Mouse (Mus musculus): ENCODE data around the gene Slc43a1.

DNA sequence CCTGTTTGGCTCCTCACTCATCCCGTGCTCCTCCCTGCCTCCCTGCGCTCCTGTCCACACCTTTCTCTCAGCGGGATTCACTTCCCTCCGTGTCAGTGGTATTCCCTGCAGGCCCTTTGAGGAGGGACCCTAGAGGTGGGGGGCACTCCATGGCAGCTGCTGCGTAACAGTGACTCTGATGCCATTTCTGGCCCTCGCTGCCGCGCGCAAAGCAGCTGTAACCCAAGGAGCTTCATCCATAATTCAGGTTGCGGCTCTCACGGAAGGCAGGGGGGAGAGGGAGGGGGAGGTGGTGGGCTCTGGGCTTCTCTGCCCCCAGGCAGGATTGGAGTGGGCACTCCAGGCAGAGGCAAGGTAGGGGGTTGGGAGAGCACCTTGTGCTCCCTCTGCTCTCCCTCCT is 44.9 kb downstream of the Slc43a1 start:
- no peak for TF ChIP-seq CTCF (IDR thresholded peaks at IDR 0.05; ENCODE audit: low read depth, low read length)
- TF ChIP-seq POLR2A (IDR thresholded peaks at IDR 0.05; ENCODE audit: extremely low read depth, insufficient read depth, low read length): no peak
